Mouse (Mus musculus): ENCODE data around the gene Dok4. TPM values are rescaled to one million over a fixed set of nuclear protein-coding genes. Genes with fewer than 3 reads are reported as not detected.
"Not testable (repeated sequence)": the region's sequence is repeated elsewhere in the genome, so short reads cannot be mapped to it uniquely, and the experiment has no call there.

Gene Dok4
- total RNA-seq, 2 experiments from 2014 or later, result 26.3 to 26.7 TPM

DNA sequence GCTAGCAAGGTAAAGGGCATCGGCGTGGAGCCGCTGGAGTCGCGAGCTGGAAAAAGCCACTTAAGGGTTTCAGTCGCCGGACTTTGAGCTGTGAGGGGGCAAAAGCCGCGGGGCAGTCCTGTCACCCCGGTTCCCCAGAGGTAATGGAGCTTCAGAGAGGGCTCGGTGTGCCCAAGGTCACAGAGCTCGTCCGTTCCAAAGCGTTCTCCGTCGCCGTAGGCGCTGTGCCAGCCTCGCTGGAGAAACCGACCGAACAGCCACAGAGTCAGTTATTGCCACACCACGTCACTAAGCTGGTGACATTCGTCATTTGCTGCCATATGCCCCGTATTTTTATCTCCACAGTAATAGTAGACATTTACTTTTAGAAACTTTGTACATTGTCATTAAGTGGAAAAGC is 37.5 kb downstream of the Dok4 start:
- peak; percentile 91 for DNase-seq

DNA sequence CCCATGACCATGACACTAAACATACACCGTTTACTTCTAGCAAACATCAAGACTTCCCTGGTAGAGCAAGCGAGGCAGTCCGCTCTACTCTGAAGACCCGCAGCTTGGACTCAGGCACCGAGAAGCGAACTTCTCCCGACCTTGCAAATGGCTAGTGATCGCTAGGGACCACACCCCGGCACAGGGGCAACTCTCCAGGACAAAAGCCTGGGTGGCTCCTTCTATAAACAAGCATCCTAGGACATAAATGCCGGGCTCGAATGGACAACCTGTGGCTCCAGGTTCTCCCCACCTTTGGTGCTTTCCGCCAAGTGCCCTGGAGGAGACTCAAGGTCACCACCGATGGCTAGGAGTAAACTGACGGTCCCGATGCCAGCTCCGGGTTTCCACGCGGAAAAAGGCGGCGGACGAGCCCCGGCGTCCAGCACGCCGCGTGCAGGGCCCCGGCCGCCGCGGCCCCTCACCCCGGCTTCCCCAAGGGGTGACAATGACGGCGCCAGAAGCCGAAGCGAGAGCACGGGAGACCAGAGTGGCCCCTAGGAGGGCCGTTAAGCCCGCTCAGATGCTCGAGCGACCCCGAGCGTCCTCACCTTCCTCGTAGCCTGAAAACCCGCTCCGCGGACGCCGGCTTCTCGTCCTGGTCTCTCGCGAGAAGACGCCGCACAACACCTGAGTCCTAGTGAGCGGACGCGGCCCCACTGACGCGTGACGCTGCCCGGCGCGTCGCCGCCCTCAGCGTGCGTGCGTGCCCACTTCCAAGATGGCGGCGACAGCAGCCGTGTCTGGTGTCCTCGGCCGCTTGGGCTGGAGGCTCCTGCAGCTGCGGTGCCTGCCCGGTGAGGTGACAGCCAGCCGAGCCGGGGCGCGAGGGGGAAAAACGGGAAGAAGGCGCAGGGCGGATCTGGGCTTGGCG is 38.2 kb downstream of the Dok4 start, which contains the start of the genes Coq9 and Ciapin1:
Gene Coq9 (plus strand): TSS at position 660 of the 913 bp plus-strand sequence.
Gene Ciapin1 (minus strand): TSS at position 697 of the 913 bp plus-strand sequence.
- DNase-seq, result peak; percentile 95

DNA sequence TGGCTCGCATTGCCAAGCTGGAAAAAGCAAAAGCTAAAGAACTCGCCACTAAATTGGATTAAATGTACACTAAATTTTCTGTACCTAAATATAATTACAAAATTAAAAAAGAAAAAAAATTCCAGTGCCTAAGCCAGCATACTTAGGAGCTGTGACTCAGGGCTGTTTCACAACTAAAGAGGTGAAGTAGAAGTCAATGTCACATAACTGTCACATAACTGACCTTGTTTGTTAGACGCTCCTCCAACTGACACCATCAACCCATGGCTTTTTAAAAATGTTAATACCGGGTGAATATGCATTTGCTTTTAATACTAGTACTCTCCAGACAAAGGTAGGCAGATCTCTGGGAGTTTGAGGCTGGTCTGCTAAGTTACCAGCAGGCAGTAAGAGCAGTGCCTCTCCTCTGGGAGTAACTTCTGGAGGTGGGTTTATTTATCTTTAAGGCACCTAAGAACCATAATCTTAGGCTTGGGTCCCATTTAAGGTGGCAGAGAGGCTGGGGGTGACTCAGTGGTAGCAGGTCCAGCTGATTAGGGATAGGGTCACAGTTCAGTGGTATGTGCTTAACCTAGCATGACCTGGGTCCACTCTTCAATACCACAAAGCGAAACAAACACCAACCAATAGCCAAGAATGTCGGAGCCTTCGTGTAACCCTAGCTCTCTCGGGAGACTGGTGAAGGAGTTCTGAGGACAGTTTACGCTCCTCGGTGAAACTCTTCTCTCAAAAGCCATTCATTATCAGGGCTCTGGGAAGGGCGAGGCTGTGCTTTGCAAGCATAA is 39.5 kb downstream of the Dok4 start:
- no peak for DNase-seq

DNA sequence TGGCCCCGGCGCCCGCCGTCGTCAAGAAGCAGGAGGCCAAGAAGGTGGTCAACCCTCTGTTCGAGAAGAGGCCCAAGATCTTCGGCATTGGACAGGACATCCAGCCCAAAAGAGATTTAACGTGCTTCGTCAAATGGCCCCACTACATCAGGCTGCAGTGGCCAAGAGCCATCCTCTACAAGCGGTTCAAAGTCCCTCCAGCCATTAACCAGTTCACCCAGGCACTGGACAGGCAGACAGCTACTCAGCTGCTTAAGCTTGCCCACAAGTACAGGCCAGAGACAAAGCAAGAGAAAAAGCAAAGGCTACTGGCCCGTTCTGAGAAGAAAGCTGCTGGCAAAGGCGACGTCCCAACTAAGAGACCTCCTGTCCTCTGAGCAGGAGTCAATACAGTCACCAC is 40.4 kb downstream of the Dok4 start:
- DNase-seq, result not testable (repeated sequence)

DNA sequence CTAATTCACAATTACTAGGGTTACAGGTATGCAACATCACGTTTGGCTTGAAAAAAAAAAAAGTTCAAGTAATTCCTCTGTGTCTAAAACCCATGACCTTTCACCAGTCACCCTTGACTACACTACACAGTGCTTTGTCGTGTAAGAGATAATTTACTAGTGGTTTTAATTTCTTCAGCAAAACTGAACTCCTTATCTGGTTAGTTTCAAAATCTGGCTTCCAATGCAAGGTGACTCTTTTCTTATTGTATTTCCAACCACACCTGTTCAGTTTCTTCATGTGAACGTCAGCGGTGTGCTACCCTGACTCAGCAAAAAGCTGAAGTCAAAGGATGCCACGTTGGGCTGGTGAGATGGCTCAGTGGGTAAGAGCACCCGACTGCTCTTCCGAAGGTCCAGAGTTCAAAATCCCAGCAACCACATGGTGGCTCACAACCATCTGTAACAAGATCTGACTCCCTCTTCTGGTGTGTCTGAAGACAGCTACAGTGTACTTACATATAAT is 42.2 kb downstream of the Dok4 start:
- DNase-seq, result not testable (repeated sequence)

DNA sequence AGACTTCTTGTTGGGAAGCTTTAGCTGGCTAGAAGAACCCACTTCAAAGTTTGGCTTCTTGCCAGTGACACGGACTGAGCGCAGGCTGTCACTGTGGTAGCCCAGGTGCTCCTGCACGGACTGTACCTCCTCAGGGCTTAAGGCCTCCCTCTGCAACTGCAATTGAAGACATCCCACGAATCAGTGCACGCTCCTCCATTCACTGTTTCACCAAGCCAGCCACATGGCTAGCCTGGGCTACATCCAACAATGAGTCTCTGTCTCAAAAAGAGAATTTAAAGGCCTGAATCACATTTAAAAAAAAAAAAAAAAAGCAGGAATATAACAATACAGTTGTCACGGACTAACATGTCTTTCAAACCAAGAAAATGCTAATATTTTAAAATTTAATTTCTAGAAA is 47.8 kb downstream of the Dok4 start:
- no peak for DNase-seq

DNA sequence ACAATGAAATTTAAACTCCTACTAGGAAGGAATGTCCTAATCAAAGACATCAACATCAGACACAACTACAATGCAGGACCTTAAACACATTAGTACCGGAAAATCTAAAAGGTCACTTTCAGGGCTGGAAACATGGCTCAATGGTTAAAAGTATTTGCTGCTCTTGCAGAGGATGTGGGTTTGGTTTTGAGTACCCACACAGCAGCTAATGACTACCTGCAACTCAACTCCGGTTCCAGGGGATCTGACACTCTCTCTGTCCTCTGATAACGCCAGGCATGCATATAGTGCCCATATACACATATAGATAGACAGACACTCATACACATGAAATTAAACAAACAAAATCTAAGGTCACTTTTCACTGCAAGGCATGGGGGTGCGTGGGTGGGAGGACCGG is 49.9 kb downstream of the Dok4 start:
- DNase-seq, result no peak

DNA sequence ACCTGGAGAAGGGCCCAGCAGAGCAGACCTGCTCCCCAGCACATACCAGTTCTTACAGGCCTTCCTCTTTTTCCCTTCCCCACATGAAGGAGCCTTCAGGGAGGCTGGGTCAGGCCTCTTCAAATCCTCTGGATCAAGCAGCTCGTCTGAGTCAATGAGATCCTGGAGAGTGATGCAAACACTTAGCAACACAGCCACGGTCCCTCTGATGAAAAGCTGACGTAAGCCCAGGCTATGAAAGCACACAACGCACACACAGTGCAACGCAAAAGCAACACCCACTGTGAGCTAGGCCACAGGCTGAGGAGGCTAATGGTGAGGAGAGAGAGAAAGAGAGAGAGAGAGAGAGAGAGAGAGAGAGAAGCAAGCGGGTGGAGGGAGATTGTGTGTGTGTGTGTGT is 51.0 kb downstream of the Dok4 start:
- DNase-seq, result no peak

DNA sequence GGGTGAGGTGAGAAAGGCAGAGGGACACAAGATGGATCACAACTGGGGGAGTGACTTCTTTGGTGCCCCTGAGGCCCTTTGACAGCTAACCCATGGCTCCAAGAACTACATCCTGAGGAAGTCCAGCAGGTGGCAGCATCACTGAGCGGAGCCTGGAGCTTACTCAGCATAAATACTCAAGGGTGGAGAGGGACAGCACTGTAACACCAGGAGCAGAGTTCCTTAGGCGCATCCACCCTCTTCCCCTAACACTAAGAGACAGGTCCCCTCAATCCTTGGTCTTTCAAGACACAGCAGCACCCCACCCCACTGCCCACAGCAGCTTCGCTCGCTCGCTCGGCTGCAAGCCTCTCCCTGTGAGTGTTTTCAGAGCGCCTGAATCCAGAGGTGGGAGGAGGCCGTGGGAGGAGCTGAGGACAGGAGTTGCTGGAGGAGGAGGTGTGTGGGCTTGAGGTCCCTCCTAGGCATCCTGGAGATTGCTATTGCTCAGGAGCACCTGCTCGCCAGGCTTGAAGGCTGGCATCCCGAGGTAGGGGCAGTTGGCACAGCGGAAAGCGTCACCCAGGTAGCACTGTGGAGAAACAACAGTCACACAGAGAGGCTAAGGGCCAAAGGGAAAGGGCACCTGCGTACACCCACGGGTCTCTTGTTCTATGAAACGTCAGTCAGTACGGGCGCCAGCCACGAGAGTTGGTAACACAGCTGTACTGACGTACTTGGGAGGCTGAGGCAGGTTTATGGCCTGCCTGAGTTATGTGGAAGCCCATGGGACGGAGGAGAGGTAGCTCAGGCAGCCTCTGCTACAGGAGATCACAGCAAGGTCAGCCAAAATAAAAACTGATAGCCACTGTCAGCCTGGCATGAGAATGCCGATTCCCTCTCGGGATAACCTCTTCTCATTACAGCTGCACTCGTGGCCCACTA is 53.2 kb downstream of the Dok4 start:
- peak; percentile 74 for DNase-seq

DNA sequence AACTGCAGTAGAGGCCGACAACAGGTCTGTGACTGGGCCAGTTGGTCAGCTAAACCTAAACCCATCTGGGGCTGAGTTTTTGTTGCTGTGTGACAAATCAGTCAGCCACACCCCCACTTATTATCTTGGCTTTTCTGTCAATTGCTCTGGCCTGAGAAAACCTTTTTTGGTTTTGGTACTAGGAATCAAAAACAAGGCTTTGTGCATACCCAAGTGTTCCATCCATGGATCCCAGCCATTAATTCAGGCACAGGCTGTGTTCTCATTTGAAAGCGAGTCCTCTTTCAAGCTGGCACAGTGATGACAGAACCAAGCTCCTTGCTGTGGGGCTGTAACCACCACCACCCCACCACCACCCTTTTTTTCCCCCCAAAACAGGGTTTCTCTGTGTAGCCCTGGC is 54.7 kb downstream of the Dok4 start:
- DNase-seq, result no peak

DNA sequence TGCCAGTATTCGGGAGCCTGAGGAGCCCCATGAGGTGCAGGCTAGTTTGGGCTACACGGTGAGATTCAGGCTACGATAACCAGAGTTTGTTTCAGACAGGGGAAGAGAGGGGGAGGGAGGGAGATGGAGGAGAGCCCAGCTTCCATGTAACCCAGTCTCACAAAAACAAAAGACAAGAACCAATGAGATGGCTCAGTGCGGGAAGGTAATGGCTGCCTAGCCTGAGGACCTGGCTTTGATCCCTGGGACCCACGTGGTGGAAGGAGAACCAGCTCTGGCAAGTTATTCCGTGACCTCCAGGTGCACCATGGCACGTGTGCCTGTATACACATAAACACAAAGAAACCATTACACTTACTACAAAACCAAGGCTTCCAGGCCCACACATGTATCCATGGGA is 55.6 kb downstream of the Dok4 start:
- DNase-seq, result no peak

DNA sequence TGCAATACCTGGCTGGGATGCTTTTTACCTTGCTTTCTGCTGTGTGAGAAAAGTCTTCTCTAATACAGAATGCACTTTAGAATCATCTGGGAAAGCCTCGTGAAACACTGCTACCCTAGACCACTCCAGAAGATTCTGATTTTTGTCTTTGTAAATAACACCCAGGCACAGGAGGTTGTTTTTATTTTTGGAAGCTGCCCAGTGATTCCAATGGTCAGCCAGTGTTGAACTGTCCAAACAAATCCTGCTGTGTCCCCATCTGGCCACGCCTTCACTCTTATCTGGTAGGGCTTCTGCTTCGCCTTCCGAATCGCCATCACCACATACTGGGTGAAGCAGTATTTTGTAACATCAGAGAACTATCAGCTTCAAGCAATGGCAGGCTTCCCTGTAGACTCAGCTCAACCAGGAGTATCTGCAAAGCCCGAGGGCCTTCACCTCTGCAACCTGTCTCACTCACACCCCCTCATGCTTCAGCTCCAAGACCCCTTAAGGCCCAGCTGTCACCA is 56.4 kb downstream of the Dok4 start:
- DNase-seq, result no peak

DNA sequence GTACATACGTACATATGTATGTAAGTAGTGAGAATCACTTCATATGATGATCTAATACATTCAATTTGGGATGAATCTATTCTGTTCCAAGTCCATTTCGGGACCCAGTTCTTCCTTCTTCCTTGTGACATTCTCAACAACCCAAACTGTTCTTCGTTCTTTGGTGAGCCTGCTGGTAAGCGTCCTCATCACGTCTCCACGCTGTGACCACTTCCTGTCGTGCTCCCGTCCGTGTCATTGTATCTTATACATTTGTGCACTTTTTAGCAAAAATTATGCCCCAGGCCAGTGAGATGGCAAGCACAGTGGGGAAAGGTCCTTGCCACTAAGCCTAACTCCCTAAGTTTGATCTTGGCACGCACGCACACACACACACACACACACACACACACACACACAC is 58.2 kb downstream of the Dok4 start:
- DNase-seq, result no peak

DNA sequence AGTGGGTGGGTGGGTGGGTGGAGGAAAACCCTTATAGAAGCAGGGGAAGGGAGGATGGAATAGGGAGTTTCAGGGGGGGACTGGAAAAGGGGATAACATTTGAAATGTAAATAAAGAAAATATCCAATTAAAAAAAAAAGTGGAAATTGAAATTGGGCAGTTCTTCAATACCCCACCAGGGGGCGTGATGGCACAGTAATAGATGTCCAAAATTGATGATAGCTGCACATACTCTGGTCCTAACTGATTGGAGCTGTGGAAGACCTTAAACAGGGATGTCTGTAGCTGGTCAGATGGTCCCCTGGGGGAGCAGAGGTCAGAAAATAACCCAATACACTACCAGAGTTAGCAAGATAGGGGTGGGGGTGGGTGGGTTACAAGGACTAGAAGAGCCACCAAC is 61.6 kb downstream of the Dok4 start:
- DNase-seq, result peak; percentile 55

Other genes with a start within 250 kb of the Dok4 start
- gene Arl2bp, start 209.7 kb downstream of the Dok4 start, total RNA-seq (2021), result 10 to 100 TPM; 60.1 to 66.1 TPM
- 1 to 10 TPM; 2.0 to 3.9 TPM for gene Pllp, start 180.1 kb downstream of the Dok4 start, total RNA-seq (2021)
- gene Ccl22, start 130.7 kb downstream of the Dok4 start, total RNA-seq (2021), result 1 to 10 TPM in 1 of 2 experiments, under 1 TPM in 1; 0.60 to 1.0 TPM
- 10 to 100 TPM; 10.4 to 13.3 TPM for gene Cx3cl1, start 104.3 kb downstream of the Dok4 start, total RNA-seq (2021)
- gene Ccl17, start 65.9 kb downstream of the Dok4 start, total RNA-seq (2021), result under 1 TPM in 1 of 2 experiments, not detected in 1; 0.96 TPM
- gene Coq9, start 38.0 kb downstream of the Dok4 start, total RNA-seq (2021), result 100 to 1,000 TPM; 270 to 345 TPM
- 100 to 1,000 TPM; 101 to 127 TPM for gene Ciapin1, start 38.0 kb downstream of the Dok4 start, total RNA-seq (2021)
- gene Polr2c, start 18.9 kb downstream of the Dok4 start, total RNA-seq (2021), result 10 to 100 TPM; 56.7 to 64.3 TPM
- gene Ccdc102a, start 41.8 kb upstream of the Dok4 start, total RNA-seq (2021), result 10 to 100 TPM; 11.0 to 11.7 TPM
- under 1 TPM; 0.27 to 0.82 TPM for gene Adgrg5, start 47.4 kb upstream of the Dok4 start, total RNA-seq (2021)
- gene Adgrg1, start 98.4 kb upstream of the Dok4 start, total RNA-seq (2021), result 10 to 100 TPM; 35.9 to 48.9 TPM
- gene Adgrg3, start 141.4 kb upstream of the Dok4 start, total RNA-seq (2021), result 1 to 10 TPM; 4.0 to 4.5 TPM
- gene Drc7, start 178.8 kb upstream of the Dok4 start, total RNA-seq (2021), result not detected
- gene Katnb1, start 204.9 kb upstream of the Dok4 start, total RNA-seq (2021), result 10 to 100 TPM in 1 of 2 experiments, 1 to 10 TPM in 1; 9.4 to 16.1 TPM